Mouse (Mus musculus): Measurements from ENCODE around the gene Pdzd8.
A peak's percentile ranks its signal among the peaks of the same experiment; 100 is the strongest.

The Pdzd8 gene

GRCm38 (mm10) chr19:59352760-59353159 lies 7.2 kb upstream of the Pdzd8 start:
- no peak for DNase-seq

GRCm38 (mm10) chr19:59351151-59351889 lies 5.7 kb upstream of the Pdzd8 start:
- DNase-seq, result no peak

- no peak for DNase-seq
These were observed 4.8 kb upstream of the Pdzd8 start for GRCm38 (mm10) chr19:59350273-59350903.

- no peak for DNase-seq
These were observed 3.9 kb upstream of the Pdzd8 start for GRCm38 (mm10) chr19:59349329-59349960.

- no peak for DNase-seq
These were observed 745 bp upstream of the Pdzd8 start for GRCm38 (mm10) chr19:59346325-59346724.

- DNase-seq, result no peak
These were observed 411 bp downstream of the Pdzd8 start for GRCm38 (mm10) chr19:59345081-59345657.

GRCm38 (mm10) chr19:59344304-59344711 lies 1.3 kb downstream of the Pdzd8 start:
- DNase-seq, result peak; percentile 11

- no peak for DNase-seq
These were observed 2.6 kb downstream of the Pdzd8 start for GRCm38 (mm10) chr19:59342964-59343363.

- no peak for DNase-seq
These were observed 5.7 kb downstream of the Pdzd8 start for GRCm38 (mm10) chr19:59339908-59340307.

- DNase-seq, result no peak
These were observed 7.5 kb downstream of the Pdzd8 start for GRCm38 (mm10) chr19:59337872-59338681.

- DNase-seq, result no peak
These were observed 8.9 kb downstream of the Pdzd8 start for GRCm38 (mm10) chr19:59336655-59337054.

GRCm38 (mm10) chr19:59330816-59331225 lies 14.8 kb downstream of the Pdzd8 start:
- no peak for DNase-seq

- no peak for DNase-seq
These were observed 23.6 kb downstream of the Pdzd8 start, which contains the start of gene Rps12-ps3 for GRCm38 (mm10) chr19:59321990-59322389. Rps12-ps3 (plus strand) TSS chr19:59322290.

- DNase-seq, result peak; percentile 42
These were observed 29.0 kb downstream of the Pdzd8 start for GRCm38 (mm10) chr19:59316571-59316970.

GRCm38 (mm10) chr19:59315308-59315707 lies 30.3 kb downstream of the Pdzd8 start:
- no peak for DNase-seq

GRCm38 (mm10) chr19:59292183-59292839 lies 53.3 kb downstream of the Pdzd8 start:
- no peak for DNase-seq

GRCm38 (mm10) chr19:59289811-59290210 lies 55.8 kb downstream of the Pdzd8 start:
- no peak for DNase-seq

GRCm38 (mm10) chr19:59289042-59289441 lies 56.5 kb downstream of the Pdzd8 start:
- no peak for DNase-seq

- no peak for DNase-seq
These were observed 63.6 kb downstream of the Pdzd8 start for GRCm38 (mm10) chr19:59282001-59282400.

GRCm38 (mm10) chr19:59280841-59281240 lies 64.7 kb downstream of the Pdzd8 start:
- DNase-seq, result no peak

GRCm38 (mm10) chr19:59276354-59276753 lies 69.2 kb downstream of the Pdzd8 start:
- no peak for DNase-seq

GRCm38 (mm10) chr19:59273190-59273589 lies 72.4 kb downstream of the Pdzd8 start:
- no peak for DNase-seq
